Mouse (Mus musculus): ENCODE data around the gene Trim33. TPM values are rescaled to one million over a fixed set of nuclear protein-coding genes. Genes with fewer than 3 reads are reported as not detected.

Trim33 gene
- total RNA-seq, 2 experiments from 2014 or later = 11.6 TPM

DNA sequence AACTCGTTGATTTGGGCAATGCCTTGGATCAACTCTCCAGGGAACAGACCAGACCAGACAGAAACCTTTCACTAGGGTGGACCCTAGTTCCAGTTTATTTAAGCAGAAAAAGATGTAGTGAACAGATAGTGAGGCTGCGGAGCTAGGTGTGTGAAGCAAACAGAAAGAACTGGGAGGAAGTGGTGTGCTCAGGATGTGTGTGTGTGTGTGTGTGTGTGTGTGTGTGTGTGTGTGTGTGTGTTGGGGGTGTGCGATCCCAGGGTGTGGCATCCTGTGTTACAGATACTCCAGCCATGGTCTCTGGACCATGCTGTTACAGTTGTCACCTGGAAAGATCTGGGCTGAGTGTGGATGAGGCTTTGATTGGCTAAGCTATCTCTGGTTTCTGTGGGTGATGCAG lies 118.4 kb downstream of the Trim33 start:
- DNase-seq (ENCODE audit: low spot score) = no peak

DNA sequence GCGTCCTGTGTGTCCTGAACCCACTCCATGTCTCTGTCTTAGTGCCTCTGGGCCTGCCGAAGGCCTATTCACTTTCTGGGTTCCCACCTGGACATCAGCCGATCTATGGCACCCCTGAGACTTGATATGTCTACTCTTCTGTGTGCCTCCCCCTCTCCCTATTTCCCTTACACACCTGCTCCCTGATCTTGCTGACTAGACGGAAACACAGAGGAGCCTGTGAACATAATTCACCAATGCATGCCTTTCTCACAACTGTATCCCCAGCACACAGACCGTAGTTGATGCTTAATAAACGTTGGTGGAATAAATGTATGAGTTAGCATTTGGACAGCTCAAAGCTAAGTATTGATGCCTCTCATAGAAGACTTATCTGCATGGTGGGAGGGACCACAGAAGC lies 121.7 kb downstream of the Trim33 start:
- no peak for DNase-seq (ENCODE audit: low spot score)

DNA sequence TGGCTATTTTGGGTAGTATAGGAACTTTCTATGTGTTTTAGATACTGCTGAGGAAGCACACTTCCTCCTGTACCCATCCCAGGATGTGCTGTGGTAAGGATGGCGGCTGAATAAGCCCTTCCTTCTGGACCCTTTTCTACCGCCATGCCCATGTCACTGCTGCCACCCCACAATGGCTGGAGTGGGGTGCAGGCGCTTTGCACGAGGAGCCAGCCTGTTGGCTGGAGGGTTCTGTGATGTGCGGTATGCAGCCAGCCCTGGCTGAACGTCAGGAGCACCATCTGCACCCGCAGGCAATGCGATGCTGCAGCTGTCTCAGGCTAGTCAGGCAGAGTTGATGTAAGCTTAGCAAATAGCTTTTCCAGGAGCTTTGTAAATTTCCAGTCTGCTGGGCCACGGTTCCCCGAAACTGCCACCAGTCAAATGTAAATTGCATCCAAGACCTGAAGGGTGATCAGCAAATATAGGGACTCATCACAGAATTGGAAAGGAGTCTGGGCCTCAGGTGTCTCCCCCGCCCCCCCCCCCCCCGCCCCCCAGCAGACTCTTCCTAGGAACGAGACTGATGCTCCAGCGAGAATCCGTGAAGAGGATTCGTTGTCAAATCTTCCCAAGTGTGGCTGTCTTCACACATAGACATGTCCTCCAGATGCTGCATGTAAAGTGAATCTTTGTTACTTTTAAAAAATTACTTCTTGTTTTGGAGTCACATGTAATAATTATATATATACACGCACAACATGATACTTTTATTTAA lies 122.4 kb downstream of the Trim33 start:
- no peak for DNase-seq (ENCODE audit: low spot score)

DNA sequence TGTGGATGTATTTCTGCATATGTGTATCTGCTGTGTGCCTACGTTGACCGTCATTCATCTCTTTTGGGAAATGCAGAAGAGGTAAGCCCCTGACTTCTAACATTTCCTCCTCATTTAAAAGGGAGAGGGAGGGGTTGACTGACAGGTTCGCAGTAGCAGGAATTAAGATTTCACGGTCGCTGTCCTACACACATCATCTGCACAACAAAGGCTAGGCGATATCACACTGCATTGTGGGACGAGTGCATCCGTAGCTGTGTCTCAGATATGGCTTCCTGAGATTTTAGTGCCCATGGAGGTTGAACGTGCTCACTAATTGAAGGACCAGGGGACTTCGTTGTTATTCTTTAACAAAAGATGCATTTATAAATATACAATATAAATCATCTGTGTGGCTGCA lies 123.1 kb downstream of the Trim33 start:
- no peak for DNase-seq (ENCODE audit: low spot score)

DNA sequence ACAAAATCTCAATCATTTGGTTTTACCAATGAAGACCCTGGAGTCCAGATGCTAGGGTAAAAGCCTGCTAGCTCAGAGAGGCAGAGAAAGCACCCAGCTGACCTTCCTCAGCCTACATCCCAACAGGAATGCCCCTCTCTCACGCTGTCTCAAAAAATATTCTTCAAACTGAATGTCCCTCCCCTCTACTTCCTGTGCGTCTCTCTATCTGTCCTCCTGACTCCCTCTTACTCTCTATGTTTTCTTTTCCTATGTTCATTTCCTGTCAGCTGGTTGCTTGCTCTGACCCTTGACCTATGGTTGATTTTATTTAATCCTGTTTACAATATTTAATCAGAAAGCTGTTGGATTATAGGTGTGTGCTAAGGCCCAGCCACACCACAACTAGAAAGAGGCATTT lies 126.0 kb downstream of the Trim33 start:
- no peak for DNase-seq (ENCODE audit: low spot score)

DNA sequence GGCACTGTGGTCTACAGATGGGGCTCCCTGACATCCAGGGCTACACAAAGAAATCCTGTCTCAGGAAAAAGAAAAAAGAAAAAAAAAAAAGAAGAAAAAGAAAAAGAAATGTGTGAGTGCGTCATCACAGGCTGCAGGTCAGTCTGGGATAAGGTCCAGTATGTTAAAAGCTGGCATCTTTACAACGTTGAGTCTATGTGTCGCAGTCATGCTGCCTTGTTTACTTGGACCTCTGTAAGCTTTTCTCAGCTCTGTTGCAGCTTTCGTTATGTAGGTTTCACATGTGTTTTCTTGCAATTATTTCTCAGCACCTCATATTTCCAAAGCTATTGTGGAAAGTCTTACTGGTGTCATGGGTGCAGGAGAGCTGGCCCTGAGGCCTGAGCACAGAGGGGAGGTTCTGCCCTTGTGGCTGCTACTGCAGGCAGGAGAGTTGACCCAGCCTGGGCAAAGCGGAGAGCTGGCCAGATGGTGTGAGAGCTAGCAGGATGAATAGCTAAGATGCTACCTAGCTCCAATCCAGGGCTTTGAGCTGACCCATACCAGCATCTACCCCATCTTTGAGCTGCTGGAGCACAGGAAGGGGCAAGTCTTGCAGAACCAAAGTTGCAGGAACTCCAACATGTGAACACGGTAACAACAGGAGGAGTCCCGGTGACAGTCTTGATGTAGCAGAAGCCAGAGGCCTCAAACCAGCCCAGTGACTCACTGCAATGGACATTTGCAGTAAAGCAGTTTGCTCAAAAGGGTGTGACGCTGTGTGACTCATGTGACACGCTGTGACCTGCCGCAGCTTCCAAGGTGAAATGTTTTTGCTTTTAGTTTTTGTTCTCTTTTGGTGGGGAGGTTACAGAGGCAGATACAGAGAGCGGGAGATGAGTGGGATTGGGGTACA lies 127.0 kb downstream of the Trim33 start:
- DNase-seq (ENCODE audit: low spot score) = no peak

Other genes starting within 250 kb of the Trim33 start
- gene Nras, start 221.0 kb upstream of the Trim33 start, total RNA-seq (2021) = 10 to 100 TPM; 39.2 to 42.9 TPM
- gene Ampd1, start 205.3 kb upstream of the Trim33 start, total RNA-seq (2021) = 1,000 to 10,000 TPM; 1,310 to 1,477 TPM
- gene Dennd2c, start 176.7 kb upstream of the Trim33 start, total RNA-seq (2021) = 1 to 10 TPM; 2.8 to 3.5 TPM
- gene Bcas2, start 107.6 kb upstream of the Trim33 start, total RNA-seq (2021) = 10 to 100 TPM; 43.4 to 46.9 TPM